Mouse (Mus musculus) lung, embryonic 14.5 days (tissue): ENCODE data around the gene Qrich2. TPM values are rescaled to one million over a fixed set of nuclear protein-coding genes. Genes with fewer than 3 reads are reported as not detected.

Source experiments
- ATAC-seq: fragments of 200-750 bp; cut with Nextera tagmentation; 2 replicates; pipeline ENCODE4 v1.8.0; 2017; ENCODE audit warnings: mild to moderate bottlenecking, moderate TSS enrichment, moderate library complexity; ENCODE audit not compliant: insufficient read depth
- DNase-seq: peaks from one replicate; pipeline ENCODE4 v3.0.0-alpha.2; 2015
- H3K27ac ChIP-seq: fragments of 300-500 bp; sonication (generic); 2 replicates; pipeline ENCODE4 v1.5.1; 2014; ENCODE audit warnings: low read depth, mild to moderate bottlenecking, moderate library complexity
- H3K27me3 ChIP-seq: fragments of 300-500 bp; sonication (generic); 2 replicates; pipeline ENCODE4 v1.6.1; 2014; ENCODE audit warnings: low read length, control low read depth; ENCODE audit not compliant: insufficient read depth
- H3K36me3 ChIP-seq: fragments of 300-500 bp; sonication (generic); 2 replicates; pipeline ENCODE4 v1.6.1; 2014; ENCODE audit warnings: control low read depth; ENCODE audit not compliant: insufficient read depth
- H3K4me1 ChIP-seq: fragments of 300-500 bp; sonication (generic); 2 replicates; pipeline ENCODE4 v1.6.1; 2014; ENCODE audit warnings: antibody characterized with exemption, control low read depth; ENCODE audit not compliant: insufficient read depth
- H3K4me2 ChIP-seq: fragments of 300-500 bp; sonication (generic); 2 replicates; pipeline ENCODE4 v1.6.1; 2014; ENCODE audit warnings: mild to moderate bottlenecking
- H3K4me3 ChIP-seq: fragments of 300-500 bp; sonication (generic); 2 replicates; pipeline ENCODE4 v1.5.1; 2014; ENCODE audit warnings: low read depth, low read length
- H3K9ac ChIP-seq: fragments of 300-500 bp; sonication (generic); 2 replicates; pipeline ENCODE4 v1.6.1; 2014
- H3K9me3 ChIP-seq: fragments of 300-500 bp; sonication (generic); 2 replicates; pipeline ENCODE4 v1.6.1; 2016; ENCODE audit warnings: low read depth, low read length, control low read depth
- CTCF ChIP-seq: IDR thresholded peaks from 2 replicates; pipeline ENCODE4 v1.5.1; 2016; ENCODE audit warnings: antibody characterized with exemption, low read depth
- WGBS: fragments of 180-500 bp; shearing (Covaris S2); extraction: QIAGEN DNeasy Blood & Tissue Kit; methylation state at CpG from one replicate; pipeline ENCODE4 v1.1.7; 2014; 5-methylcytosine and 5-hydroxymethylcytosine counted together
- polyA plus RNA-seq: library from polyadenylated mRNA; unstranded; fragments of >200 nt; fragmentation: Nextera tagmentation; extraction: Ambion mirVana; gene quantifications from 2 replicates; pipeline ENCODE4 v1.2.1, GENCODE M21; 2014

The Qrich2 gene
- polyA plus RNA-seq, 1 experiment from 2014 or later, result 0.45 TPM

- no peak overlapping the region for H3K4me3 ChIP-seq
- no peaks in the 10 kb centered on the region for H3K9me3 ChIP-seq
- no peak overlapping the region for H3K9ac ChIP-seq
- ATAC-seq (no peak), DNase-seq (no peak)
- no peaks in the 10 kb centered on the region for H3K4me1 ChIP-seq
- H3K4me2 ChIP-seq, result no peak overlapping the region
- no peak for TF ChIP-seq CTCF
- H3K27me3 ChIP-seq, result no peaks in the 10 kb centered on the region
- H3K36me3 ChIP-seq, result no peaks in the 10 kb centered on the region
- WGBS, result 68% methylated on average over 10 of the region's 10 CpGs
- H3K27ac ChIP-seq, result no peak overlapping the region
Measured at GRCm38 (mm10) chr11:116423782-116424620, 42.0 kb downstream of the Qrich2 start.

DNA sequence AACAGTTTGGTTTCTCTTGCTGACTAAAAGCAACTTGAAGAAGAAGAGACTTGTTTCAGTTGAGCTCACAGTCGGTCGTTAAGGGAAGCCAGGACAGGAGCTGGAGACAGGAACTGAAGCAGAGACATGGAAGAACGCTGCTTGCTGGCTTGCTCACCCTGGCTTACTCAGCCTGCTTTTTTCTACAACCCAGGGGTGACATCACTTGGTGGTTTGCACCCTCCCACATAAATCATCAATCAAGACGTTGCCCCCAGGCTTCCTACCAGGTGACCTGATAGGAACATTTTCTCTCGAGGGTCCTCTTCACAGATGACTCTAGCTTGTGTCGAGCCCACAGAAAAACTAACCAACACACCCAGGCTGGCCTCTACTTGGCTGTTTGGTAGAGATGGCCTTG is 42.8 kb downstream of the Qrich2 start:
- Histone ChIP-seq H3K4me2 (no peak overlapping the region), H3K27ac (no peak overlapping the region), H3K27me3 (no peaks in the 10 kb centered on the region), H3K4me3 (no peak overlapping the region), H3K9me3 (no peaks in the 10 kb centered on the region), H3K9ac (no peak overlapping the region), H3K36me3 (no peaks in the 10 kb centered on the region), H3K4me1 (0 out of 2 replicates have a peak, but pooled peaks cover 5% of the 10 kb centered on the region)
- no peak for TF ChIP-seq CTCF
- ATAC-seq (no peak), DNase-seq (no peak)
- 75% methylated on average over 6 of the region's 6 CpGs for WGBS

DNA sequence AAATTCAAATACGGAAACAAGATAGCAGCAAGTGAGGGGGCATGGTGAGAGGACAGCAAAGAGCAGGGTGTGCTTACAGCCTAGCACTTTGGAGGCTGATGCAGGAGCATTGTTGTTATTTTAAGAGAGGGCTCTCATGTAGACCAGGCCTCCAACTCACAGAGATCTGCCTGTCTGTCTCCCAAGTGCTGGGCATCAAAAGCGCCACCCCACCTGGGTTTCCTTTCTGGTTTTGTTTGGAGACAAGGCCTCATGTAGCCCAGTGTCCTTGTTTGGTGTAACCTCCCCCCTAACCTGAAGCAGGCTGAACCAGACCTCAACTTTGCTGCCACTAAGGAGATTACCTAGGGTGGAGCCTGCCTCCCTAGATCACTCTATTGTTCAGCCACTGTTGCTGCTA is 43.5 kb downstream of the Qrich2 start:
- Histone ChIP-seq H3K9me3 (no peaks in the 10 kb centered on the region), H3K36me3 (no peaks in the 10 kb centered on the region), H3K27ac (no peak overlapping the region), H3K9ac (no peak overlapping the region), H3K4me2 (no peak overlapping the region), H3K4me3 (no peak overlapping the region), H3K4me1 (0 out of 2 replicates have a peak, but pooled peaks cover 7% of the 10 kb centered on the region), H3K27me3 (no peaks in the 10 kb centered on the region)
- ATAC-seq (no peak), DNase-seq (no peak)
- TF ChIP-seq CTCF, result no peak
- WGBS, result 91% methylated on average over 2 of the region's 2 CpGs

DNA sequence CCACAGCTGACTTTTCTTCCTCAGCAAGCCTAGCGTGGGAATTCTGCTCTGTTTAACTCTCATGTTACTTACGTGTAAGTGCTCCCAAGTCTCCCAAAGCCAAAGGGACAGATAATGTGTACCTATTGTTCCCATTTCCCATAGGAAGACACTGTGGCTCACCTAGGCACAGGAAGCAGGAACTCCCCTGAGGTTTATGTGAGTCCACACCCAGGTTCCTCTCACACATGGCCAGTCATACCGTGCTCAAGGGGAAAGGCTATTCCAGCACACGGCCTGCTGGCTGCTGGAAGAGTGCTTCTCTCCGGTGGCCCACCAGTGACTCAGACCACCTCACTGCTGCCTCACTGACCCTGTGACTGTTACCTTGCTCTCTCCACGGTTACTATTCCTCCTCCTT is 44.9 kb downstream of the Qrich2 start:
- ATAC-seq (no peak), DNase-seq (no peak)
- H3K4me3 ChIP-seq, result no peak overlapping the region
- H3K27me3 ChIP-seq, result no peaks in the 10 kb centered on the region
- H3K9ac ChIP-seq, result no peak overlapping the region
- H3K9me3 ChIP-seq, result no peaks in the 10 kb centered on the region
- no peak overlapping the region for H3K4me2 ChIP-seq
- no peak for TF ChIP-seq CTCF
- H3K27ac ChIP-seq, result no peak overlapping the region
- H3K36me3 ChIP-seq, result no peaks in the 10 kb centered on the region
- H3K4me1 ChIP-seq, result 0 out of 2 replicates have a peak, but pooled peaks cover 7% of the 10 kb centered on the region
- WGBS, result 66% methylated on average over 6 of the region's 6 CpGs

GRCm38 (mm10) chr11:116418841-116419462 is 47.1 kb downstream of the Qrich2 start:
- 50% methylated on average over 6 of the region's 6 CpGs for WGBS

GRCm38 (mm10) chr11:116418194-116418840 is 47.7 kb downstream of the Qrich2 start:
- Histone ChIP-seq H3K4me2 (no peak overlapping the region), H3K27me3 (no peaks in the 10 kb centered on the region), H3K36me3 (no peaks in the 10 kb centered on the region), H3K9me3 (no peaks in the 10 kb centered on the region), H3K4me3 (no peak overlapping the region), H3K9ac (no peak overlapping the region), H3K27ac (peak overlapping the region; percentile 72; the same call in 1 of the 2 replicates), H3K4me1 (0 out of 2 replicates have a peak, but pooled peaks cover 7% of the 10 kb centered on the region)
- no peak for TF ChIP-seq CTCF
- 6% methylated on average over 2 of the region's 2 CpGs for WGBS
- ATAC-seq, result peak; percentile 74; the same call in 1 of the 2 replicates
- DNase-seq, result peak; percentile 73

More at GRCm38 (mm10) chr11:116418841-116419462, 47.1 kb downstream of the Qrich2 start:
- H3K27ac ChIP-seq, result peak overlapping the region; percentile 72; the same call in 1 of the 2 replicates
- no peak overlapping the region for H3K9ac ChIP-seq
- H3K9me3 ChIP-seq, result no peaks in the 10 kb centered on the region
- 0 out of 2 replicates have a peak, but pooled peaks cover 7% of the 10 kb centered on the region for H3K4me1 ChIP-seq
- H3K36me3 ChIP-seq, result no peaks in the 10 kb centered on the region
- no peaks in the 10 kb centered on the region for H3K27me3 ChIP-seq
- no peak overlapping the region for H3K4me2 ChIP-seq
- no peak for TF ChIP-seq CTCF
- ATAC-seq (no peak), DNase-seq (no peak)
- H3K4me3 ChIP-seq, result no peak overlapping the region

GRCm38 (mm10) chr11:116417054-116417453 is 49.0 kb downstream of the Qrich2 start:
- no peak for TF ChIP-seq CTCF
- H3K9me3 ChIP-seq, result no peaks in the 10 kb centered on the region
- ATAC-seq, result no peak
- WGBS, result 91% methylated on average over 5 of the region's 5 CpGs
- no peak overlapping the region for H3K9ac ChIP-seq
- 0 out of 2 replicates have a peak, but pooled peaks cover 12% of the 10 kb centered on the region for H3K4me1 ChIP-seq
- no peak overlapping the region for H3K4me3 ChIP-seq
- H3K4me2 ChIP-seq, result no peak overlapping the region
- no peak overlapping the region for H3K27ac ChIP-seq
- H3K36me3 ChIP-seq, result no peaks in the 10 kb centered on the region
- no peak for DNase-seq
- no peaks in the 10 kb centered on the region for H3K27me3 ChIP-seq
